Mouse (Mus musculus): ENCODE data around the gene Arntl.

Gene Arntl

DNA sequence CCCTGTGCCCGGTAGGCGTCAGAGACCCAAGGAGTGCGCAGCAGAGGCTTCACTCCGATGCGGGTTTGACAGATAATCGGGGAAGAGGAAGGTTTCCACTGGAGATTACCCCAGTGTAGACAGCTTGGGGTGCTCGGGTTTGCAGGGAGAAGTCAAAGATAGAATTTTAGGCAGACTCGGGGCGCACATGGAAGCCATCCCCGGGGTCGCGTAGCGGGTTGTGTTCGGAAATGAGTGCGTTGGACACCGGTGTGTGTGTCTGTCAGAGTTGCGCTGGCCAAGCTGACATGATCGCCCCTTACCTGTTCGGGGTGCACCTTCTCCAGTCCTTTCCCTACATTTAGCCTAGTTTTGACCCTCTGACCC is 1.1 kb downstream of the Arntl start:
- no peak for DNase-seq (ENCODE audit: low spot score)

- no peak for DNase-seq (ENCODE audit: low spot score)
These were observed 3.2 kb downstream of the Arntl start for GRCm38 (mm10) chr7:113210441-113210840.

DNA sequence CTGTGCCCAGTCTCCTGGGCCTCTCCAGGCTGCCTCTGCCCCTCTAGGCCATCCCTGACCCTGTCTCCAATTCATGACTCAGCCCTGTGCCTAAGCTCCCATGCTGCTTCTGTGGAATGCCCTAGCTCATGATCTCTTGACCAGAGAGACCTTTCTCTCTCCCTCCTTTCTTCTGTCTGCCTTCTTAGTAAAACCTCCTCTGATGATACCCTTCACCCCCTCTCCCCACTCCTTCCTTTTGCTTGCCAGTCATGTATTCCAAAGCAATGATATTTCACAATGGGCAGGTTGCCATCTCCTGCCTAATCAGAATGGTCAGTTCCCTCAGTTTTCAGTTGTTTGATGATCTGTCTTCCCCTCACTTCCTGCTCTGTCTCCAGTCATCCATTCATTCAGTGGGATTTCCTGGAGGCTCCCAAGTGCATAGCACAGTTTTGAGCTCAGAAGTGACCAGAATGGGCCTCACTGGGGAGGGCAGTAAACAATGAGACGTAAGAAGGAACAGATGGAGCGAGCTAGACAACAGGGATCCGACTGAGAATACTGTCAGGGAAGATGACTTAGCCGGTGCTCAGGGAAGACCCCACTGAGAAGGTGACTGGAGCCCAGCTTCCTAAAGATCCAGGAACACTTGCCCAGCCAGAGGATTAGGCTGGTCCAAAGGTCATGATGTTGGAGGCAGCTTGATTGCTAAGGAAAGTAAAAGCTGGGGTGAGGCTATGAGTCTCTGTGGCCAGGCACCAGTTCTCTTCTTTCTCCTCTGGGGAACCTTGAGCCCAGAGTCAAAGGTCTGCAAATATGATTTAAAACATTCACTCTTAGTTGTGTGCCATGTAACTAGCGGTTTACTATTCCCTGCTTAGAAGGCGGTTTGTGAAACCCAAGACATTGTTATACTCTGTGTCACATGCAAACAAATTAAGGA is 7.2 kb downstream of the Arntl start:
- DNase-seq (ENCODE audit: low spot score) = no peak

DNA sequence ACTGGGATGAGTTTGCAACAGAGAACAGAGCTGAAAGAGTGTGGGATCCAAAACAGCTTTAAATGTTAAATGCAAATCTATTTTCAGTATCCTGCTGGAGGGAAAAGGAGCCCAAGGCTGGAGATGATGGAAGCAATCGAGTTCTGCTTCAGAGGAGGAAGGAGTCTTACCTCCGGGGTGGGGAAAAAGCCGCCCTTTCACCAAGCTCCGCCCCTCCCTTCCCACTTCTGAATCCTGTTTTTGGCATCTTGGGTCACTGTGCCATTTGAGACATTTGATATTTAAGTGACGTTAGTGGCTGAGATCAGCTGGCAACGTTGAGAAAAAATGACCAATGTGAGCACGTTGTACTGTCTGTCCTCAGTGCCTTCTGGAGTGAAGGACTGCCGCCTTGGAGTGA is 8.9 kb downstream of the Arntl start:
- DNase-seq (ENCODE audit: low spot score) = no peak

DNA sequence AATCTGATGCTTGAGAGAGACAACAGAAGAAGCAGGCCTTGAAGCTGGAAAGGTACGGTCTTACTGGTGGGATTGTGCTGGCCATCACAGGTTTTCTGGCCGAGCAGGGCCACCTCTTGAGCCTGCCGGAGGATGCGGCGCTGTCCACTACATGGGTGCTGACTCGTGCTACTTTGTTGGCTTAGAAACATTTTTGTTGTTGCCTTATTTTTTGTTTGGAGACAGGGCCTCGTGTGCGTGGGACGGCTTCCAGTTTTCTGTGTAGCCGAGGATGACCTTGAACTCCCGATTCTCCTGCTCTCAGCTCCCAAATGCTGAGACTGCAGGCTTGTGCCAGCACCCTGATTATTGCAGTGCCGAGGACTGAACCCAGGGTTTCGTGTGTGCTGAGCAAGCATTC is 12.2 kb downstream of the Arntl start:
- DNase-seq (ENCODE audit: low spot score) = no peak

- no peak for DNase-seq (ENCODE audit: low spot score)
These were observed 12.6 kb downstream of the Arntl start for GRCm38 (mm10) chr7:113219864-113220263.

GRCm38 (mm10) chr7:113220691-113221238 is 13.5 kb downstream of the Arntl start:
- DNase-seq (ENCODE audit: low spot score) = no peak

- DNase-seq (ENCODE audit: low spot score) = no peak
These were observed 15.6 kb downstream of the Arntl start for GRCm38 (mm10) chr7:113222821-113223220.

GRCm38 (mm10) chr7:113224620-113225019 is 17.4 kb downstream of the Arntl start:
- DNase-seq (ENCODE audit: low spot score) = no peak

DNA sequence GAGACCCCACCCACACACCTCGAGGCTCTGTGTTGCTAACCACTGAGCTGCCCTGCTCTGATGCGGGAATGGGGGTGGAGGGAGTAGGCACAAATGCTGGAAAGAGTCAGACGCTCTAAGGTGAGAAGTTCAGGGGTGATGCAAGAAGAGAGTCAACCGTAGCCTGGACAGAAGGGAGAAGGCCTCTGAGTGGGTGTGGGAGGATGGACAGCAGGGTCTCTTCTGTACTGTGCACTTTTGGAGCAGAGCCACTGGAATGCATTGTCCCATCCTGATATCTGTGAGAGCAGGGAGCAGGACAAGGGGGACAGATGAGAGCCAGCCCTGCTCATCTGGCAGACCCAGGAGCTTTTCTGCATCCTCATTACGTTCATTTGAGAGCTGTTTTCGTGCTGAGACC is 21.2 kb downstream of the Arntl start:
- no peak for DNase-seq (ENCODE audit: low spot score)

DNA sequence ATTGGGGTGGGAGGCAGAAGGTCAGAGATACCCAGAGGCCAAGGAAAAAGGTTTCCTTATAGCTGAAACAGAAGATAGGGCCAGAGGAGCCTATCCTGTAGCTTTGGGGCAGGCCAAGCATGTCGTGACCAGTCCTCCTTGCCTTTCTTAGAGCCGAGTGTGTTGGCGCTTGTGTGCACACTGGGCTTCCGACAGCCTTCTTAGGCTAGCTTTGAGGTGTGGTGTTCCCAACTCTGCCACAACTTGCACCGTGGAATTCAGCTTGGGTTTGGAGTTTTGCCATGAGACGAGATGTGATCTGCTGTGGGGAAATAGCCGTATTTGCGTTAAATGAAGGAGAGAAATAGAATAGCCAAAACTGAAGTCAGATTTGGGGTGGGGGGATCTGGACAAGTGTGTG is 28.9 kb downstream of the Arntl start:
- no peak for DNase-seq (ENCODE audit: low spot score)

DNA sequence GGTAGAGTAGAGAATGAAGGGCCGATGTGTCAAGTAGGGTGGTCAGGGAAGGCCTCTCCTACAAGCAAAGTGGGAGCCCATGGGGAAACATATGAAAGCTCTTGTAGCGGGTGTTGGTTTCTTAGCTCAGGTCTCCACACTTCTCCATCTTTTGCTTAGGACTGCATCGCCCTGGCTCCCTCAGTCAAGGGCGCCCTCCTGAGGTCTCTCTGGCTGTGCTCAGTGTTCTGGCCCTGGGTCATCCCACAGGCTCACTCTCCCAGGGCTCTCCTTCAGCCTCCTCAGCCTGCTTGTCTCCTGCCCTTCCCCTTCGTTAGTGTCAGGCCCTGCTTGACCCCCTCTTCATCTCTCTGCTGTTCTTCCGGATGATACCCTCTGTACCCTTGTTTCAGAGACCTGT is 31.1 kb downstream of the Arntl start:
- no peak for DNase-seq (ENCODE audit: low spot score)

- DNase-seq (ENCODE audit: low spot score) = no peak
These were observed 32.3 kb downstream of the Arntl start for GRCm38 (mm10) chr7:113239448-113240130.

DNA sequence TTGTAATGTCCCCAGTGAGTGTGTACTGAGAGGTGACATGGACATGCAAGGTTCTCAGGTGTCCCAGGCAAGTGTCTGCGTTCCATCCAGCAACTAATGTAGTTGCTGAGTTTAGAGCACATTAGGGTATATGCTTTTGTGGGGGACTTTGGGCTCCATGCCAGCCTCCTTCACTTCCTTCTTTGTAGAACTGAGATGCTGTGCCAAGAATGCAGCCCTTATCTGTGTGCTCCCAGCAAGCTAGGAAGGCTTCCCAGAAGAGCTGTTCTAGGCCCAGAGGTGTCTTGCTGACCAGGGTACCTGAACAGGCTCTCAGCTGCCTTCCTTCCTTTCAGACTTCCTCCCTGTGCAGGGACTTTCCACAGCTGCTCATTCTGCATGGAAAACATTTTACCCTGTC is 33.2 kb downstream of the Arntl start:
- DNase-seq (ENCODE audit: low spot score) = no peak

DNA sequence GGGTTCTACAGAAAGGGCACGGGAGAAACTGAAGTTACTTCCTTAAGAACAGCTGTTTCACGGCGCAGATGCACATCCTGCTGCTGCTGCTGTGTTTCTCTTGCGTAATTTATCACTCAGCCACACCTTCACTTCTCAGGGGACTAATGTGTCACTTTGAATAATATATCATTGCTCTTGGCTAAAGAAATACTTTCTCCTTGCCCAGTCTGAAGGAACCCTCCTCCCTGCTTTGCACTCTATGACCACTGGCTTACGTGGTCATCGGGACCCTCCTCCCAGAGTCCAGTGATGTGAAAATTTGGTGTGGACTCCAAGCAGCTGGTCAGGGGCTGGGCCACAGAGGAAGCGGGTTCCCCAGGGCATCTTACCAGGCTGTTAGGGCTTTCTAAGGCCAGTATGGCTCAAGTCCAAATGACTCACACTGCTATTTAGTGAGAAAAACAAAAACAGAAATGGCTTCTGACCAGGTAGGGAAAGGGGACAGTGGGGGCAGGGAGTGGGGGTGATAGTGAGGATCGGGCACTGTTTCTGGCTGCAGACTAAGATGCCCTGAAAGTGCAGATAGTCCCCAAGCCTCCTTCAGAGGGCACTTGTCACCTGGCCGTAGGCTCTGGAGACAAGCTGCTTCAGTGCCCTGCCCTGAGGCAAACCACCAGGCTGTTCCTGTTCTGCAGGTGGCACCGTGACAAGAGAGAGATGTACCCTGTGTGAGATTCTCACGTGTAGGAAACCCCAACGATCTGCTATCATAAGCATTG is 34.8 kb downstream of the Arntl start:
- DNase-seq (ENCODE audit: low spot score) = no peak

DNA sequence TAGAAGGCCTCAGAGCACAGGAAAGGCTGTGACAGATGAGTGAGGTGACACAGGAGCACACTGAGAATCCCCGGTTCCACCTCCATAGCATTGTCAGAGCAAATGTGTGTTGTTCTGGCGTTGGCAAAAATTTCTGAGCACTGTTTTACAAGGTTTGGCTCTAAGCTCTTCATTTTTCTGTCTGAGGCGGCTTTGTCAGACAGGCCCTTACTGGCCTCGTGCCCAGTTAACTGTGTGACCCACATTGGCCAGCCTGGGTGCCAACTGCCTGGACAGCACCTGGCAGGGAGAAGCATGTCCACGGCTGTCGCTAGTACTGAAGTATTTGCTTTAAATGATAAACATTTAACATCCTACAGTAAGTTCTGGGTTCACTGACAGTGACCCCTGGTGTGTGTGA is 35.4 kb downstream of the Arntl start:
- DNase-seq (ENCODE audit: low spot score) = no peak

GRCm38 (mm10) chr7:113245144-113245543 is 37.9 kb downstream of the Arntl start:
- DNase-seq (ENCODE audit: low spot score) = no peak

- no peak for DNase-seq (ENCODE audit: low spot score)
These were observed 39.2 kb downstream of the Arntl start for GRCm38 (mm10) chr7:113246512-113246911.

DNA sequence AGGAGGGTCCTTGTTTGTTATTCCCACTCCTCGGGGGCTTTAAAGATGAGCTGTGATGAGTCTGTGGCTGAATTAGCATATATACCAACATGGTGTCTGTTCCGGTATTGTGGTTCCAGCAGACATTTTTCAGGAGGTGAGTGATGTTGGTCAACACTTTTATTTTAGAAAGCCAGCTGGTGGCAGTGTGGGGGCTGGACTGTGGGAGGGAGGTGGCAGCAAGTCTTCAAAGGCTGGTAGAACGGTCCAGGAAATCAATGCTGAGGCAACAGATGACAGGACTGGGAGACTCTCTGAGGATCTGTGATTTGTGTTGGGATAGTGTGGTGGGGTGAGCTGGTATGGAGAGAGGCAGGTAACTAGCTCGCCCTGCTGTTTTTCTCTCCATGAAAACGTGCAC is 39.9 kb downstream of the Arntl start:
- DNase-seq (ENCODE audit: low spot score) = no peak

DNA sequence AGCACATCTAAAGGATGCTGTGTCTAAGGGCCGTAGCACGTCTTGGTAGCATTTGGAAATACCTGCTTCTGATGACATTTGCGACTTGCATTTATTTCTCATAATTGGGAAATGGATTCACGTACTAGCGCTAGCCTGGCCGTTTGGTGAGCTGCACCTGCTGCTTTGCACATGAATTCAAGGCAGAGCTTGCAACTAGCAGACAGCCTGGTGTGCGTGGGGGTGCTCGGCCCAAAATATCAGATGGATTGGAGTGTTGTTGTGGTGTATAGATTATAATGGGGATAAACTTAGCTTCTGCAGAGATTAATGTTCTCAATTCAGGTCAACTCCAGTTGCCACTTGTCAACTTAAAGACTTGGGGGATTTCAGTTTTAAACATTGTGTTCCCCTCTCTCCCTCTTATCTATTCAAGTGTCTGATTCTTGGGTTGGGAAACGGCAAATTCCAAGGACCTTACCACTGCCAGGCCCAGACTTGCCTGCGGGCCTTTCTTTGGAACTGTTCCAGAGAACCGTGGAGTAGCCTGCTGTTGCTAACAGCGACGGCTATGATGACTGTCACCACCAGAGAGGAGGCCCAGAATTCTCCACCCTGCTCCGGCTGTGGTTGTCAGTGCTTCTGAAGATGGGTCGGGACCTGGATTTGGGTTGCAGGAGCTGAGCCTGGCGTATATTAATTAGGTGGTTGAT is 42.0 kb downstream of the Arntl start:
- peak; percentile 75 for DNase-seq (ENCODE audit: low spot score)

DNA sequence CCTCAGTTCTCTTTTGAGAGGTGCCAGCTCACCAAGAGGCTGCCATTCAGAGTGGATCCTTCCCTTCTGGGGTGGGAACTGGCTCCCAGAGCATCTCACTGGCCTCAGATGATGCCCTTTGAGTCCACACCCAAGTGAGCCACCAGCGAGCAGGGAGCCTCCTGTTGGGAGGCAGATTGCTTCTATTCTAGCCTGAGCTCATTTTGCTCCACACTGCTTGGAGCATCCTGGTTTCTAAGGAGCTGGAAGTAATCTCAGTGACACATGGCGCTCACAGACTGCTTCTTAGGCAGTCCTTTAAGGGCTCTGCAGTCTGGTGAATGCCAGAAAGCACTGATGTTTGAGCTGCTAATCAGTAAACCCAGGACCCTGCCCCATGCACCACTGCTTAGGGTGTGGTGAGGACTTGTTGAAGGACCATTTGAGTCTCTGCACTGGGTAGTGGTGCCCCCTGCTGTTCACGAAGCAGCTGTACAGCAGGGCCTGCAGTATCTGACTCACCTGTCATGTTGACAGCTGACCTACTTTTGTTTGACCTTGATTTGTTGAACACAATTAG is 43.2 kb downstream of the Arntl start:
- DNase-seq (ENCODE audit: low spot score) = no peak

DNA sequence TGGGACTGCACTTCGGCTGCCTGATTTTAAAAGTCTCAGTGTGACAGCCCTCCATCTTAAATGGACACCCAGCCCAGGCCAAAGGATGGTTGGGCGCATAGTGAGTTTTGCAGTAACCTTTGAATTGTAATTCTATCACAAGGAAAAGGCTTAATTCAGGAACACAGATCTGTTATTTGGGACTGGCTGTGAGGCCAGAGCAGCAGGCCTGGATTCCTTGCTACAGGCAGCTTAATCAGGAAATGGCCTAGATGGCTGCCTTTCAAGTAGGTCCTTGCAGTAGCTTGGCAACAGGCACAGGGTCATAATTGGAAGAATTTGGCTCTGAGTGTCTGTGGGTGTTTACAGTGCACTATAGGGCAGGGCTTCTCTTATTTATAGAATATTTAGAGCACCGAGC is 43.7 kb downstream of the Arntl start:
- no peak for DNase-seq (ENCODE audit: low spot score)

Measured in layer of hippocampus, adult 9-10 months (tissue).